Mouse (Mus musculus): ENCODE data around the gene Jpt1.
"Not testable (repeated sequence)": the region's sequence is repeated elsewhere in the genome, so short reads cannot be mapped to it uniquely, and the experiment has no call there.

Jpt1 gene

GRCm38 (mm10) chr11:115511121-115511520 lies 3.1 kb downstream of the Jpt1 start:
- DNase-seq, result peak; percentile 86

- DNase-seq, result peak; percentile 88
Observed at GRCm38 (mm10) chr11:115510507-115510888, 3.7 kb downstream of the Jpt1 start.

- peak; percentile 93 for DNase-seq
Observed at GRCm38 (mm10) chr11:115509773-115510506, 4.2 kb downstream of the Jpt1 start.

- peak; percentile 71 for DNase-seq
Observed at GRCm38 (mm10) chr11:115508061-115508460, 6.1 kb downstream of the Jpt1 start.

- no peak for DNase-seq
Observed at GRCm38 (mm10) chr11:115506586-115506985, 7.6 kb downstream of the Jpt1 start.

- DNase-seq, result no peak
Observed at GRCm38 (mm10) chr11:115502636-115503035, 11.6 kb downstream of the Jpt1 start.

- not testable (repeated sequence) for DNase-seq
Observed at GRCm38 (mm10) chr11:115496559-115496958, 17.6 kb downstream of the Jpt1 start.

- no peak for DNase-seq
Observed at GRCm38 (mm10) chr11:115492387-115492786, 21.8 kb downstream of the Jpt1 start.

- DNase-seq, result peak; percentile 99
Observed at GRCm38 (mm10) chr11:115491356-115492083, 22.7 kb downstream of the Jpt1 start, which contains the start of gene Nt5c. TSS of gene Nt5c (minus strand) at chr11:115491862.

GRCm38 (mm10) chr11:115490441-115491355 lies 23.5 kb downstream of the Jpt1 start:
- peak; percentile 94 for DNase-seq

GRCm38 (mm10) chr11:115488551-115489104 lies 25.6 kb downstream of the Jpt1 start:
- peak; percentile 92 for DNase-seq

- no peak for DNase-seq
Observed at GRCm38 (mm10) chr11:115485155-115485554, 29.0 kb downstream of the Jpt1 start.

GRCm38 (mm10) chr11:115483726-115484125 lies 30.5 kb downstream of the Jpt1 start:
- peak; percentile 91 for DNase-seq

- DNase-seq, result peak; percentile 91
Observed at GRCm38 (mm10) chr11:115483278-115483677, 30.9 kb downstream of the Jpt1 start.

- no peak for DNase-seq
Observed at GRCm38 (mm10) chr11:115481553-115482259, 32.5 kb downstream of the Jpt1 start.

- DNase-seq, result no peak
Observed at GRCm38 (mm10) chr11:115478296-115478938, 35.8 kb downstream of the Jpt1 start.

GRCm38 (mm10) chr11:115477388-115477787 lies 36.8 kb downstream of the Jpt1 start:
- not testable (repeated sequence) for DNase-seq

GRCm38 (mm10) chr11:115476630-115477029 lies 37.6 kb downstream of the Jpt1 start:
- not testable (repeated sequence) for DNase-seq

- DNase-seq, result no peak
Observed at GRCm38 (mm10) chr11:115475758-115476237, 38.4 kb downstream of the Jpt1 start.

GRCm38 (mm10) chr11:115475025-115475757 lies 39.0 kb downstream of the Jpt1 start, which contains the start of gene Armc7:
TSS of gene Armc7 (plus strand) at chr11:115475667.
- DNase-seq, result peak; percentile 100
